Mouse (Mus musculus) liver, adult 2 months (tissue): ENCODE results near the gene L1td1.

Source experiments
- CTCF ChIP-seq: fragments of 200-500 bp; IDR thresholded peaks from 2 replicates; pipeline ENCODE4 v1.5.1; 2011; ENCODE audit warnings: low read depth, low read length, control low read depth
- POLR2A ChIP-seq: fragments of 200-500 bp; IDR thresholded peaks from 2 replicates; pipeline ENCODE4 v1.6.1; 2011; ENCODE audit warnings: low read length, control low read depth; ENCODE audit not compliant: insufficient read depth; ENCODE audit errors: extremely low read depth

GRCm38 (mm10) chr4:98700156-98700555 is 26.4 kb upstream of the L1td1 start:
- no peak for TF ChIP-seq POLR2A
- TF ChIP-seq CTCF = no peak
